Mouse (Mus musculus): Measurements from ENCODE around the gene Acnat1.
"Not testable (repeated sequence)": the region's sequence is repeated elsewhere in the genome, so short reads cannot be mapped to it uniquely, and the experiment has no call there.

Gene Acnat1

DNA sequence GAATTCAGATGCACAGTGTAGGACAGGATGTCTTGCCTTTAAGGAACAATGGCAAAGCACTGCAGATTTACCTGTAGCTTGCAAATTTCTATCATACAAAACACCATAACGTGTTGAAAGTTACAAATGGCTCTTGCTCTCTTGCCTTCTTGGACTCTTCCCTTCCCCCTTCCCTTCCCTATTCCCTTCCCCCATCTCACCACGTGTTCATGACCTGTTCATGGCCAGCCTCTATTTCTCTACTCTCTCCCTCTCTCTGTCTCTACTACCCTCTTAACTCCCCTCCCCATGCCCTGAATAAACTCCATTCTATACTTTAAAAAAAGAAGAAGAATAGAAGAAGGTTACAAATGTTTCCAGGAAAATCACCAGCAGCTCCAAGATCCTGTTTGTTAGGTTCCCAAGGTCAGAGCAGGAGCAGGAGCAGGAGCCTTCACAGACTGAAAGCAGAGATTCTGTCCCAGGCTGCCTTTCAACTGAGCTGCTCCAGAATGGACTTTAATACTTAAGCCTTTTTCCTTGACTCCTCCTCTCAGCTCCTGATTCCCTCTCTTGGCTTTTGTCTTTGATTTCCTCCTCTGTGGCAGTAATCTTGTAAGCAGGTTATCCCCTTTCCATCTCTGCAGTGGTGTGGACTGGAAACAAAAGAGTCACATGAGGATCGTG is at the start of gene Acnat1:
Gene Acnat1 (minus strand): TSS at position 478 of the 666 bp plus-strand sequence.
- no peak for DNase-seq (ENCODE audit: low spot score)

DNA sequence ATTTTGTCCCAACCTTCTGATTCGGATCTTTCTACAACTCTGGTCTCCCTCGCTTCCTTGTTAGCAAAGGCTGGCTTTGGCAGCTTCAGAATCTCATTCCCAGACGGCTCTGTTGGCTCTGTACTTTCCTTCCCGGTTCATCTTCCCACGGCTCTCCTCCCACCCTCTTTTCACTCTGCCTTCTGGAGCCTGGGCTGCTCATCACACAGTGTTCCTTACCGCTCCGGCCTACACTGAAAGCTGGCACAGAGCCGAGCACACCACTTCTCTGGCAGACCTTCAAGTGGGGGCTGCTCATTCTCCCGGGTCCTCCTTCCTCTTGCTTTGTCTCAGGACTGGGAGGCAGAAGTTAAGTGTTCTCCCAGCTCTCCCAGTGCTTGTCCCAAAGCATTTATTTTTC is 48.9 kb upstream of the Acnat1 start:
- peak; percentile 10 for DNase-seq (ENCODE audit: low spot score)

DNA sequence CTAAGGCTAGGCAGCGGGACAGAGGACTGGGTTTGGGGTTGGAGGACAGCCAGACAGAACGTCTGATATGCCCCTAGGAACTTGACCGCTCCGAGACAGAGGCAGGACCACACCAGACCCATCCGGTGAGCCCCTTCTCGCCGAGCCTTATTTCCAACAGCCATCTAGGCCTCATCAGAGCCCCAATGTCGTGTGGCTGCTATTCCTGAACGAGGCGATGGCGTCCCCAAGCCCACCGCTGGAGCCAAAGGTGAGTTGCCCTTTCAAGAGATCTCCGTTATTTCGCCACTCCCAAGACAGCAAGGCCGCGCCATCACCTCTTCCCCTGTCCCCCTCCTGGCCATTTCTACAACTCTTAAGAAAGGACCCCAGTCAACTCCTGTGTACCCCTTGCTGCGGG is 47.6 kb upstream of the Acnat1 start:
- peak; percentile 9 for DNase-seq (ENCODE audit: low spot score)

DNA sequence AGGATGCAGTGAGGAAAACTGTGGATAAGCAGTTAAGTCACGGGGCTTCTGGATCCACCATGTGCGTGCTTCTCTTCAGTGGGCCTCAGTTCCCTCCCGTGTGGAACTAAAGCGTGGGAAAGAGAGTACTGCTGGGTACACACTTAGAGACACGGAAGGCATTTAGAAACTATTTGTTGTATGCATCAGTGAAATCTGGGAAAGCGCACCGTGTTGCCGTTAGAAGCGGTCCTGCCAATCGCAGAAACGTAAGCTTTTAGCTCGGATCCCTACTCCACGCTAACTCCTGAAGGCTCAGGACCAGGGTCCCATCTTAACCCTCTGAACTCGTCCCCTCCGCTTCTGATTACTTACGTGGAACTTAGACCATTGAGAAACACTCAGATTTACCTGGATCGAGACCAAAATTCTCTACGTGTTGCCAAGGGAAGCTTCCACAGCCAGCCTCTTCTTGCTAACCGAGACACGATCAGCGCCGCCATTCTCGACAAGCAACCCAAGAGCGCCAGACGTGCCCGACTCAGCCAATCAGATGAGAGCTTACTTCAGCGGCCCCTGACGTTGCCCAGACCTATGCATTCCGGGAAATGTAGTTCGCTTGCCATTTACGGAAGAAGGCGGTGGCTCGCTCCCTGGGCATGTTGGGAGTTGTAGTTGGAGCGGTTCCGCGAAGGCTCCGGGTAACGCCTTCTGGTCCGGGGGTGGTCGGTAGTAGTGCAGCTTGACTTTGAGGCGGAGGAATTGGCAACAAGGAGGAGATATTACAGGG is 47.0 kb upstream of the Acnat1 start, which contains the start of the genes Mrpl50 and Zfp189:
Gene Mrpl50 (minus strand): TSS at position 522 of the 769 bp plus-strand sequence.
Gene Zfp189 (plus strand): TSS at position 605 of the 769 bp plus-strand sequence.
- DNase-seq (ENCODE audit: low spot score): peak; percentile 96

DNA sequence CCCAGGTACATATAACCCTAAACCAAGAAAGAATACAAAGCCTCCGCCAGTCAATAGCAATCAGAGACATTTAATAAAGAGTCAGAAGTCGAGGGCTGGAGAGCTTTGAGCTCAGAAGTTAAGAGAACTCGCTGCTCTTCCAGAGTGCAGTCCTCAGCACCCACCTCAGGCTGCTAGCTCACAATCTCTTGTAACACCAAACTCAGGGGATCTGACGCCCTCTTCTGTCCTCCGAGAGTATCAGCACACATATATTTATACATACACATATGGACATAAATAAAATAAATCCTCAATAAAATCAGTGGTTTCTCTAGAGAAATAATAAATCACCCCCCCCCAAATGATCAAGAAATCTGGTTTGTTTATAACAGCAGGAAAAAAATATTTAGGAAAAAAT is 45.8 kb upstream of the Acnat1 start:
- DNase-seq (ENCODE audit: low spot score): no peak

DNA sequence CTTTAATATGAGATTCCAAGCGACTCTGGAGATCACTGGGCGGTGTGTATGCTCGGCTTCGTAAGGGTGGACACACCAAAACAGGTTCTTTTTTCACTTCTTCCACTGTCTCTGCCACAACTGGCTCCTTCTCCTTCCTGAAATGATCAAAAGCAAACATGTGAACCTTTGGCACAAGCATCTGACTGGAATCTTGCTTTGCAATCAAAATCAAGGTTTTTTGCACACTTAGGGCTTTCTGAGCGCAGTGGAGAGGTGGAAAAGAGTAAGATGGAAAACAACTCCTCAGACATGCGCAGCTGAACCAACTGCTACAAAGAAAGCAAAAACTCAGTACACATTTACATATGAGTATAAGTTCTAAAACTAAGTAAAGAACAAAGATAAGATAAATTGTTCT is 40.7 kb upstream of the Acnat1 start:
- no peak for DNase-seq (ENCODE audit: low spot score)

DNA sequence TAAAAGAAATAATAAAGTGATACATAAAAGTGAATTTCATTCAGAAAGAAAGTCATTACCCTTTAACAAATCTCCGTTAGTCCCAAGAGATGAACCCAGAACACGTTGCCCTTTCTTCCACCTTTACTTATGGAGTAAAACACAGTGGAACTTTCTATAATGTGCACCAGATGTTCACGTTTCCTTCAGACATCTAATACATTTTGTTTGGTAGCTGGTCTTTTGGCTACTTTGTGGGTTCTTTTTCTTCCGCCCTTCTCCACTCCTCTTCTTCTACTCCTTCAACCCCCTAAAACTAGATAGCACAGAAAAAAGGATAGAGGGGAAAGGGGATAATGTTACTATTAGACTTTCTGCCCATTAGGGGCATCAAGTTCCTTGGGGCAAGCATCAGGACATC is 38.9 kb upstream of the Acnat1 start:
- no peak for DNase-seq (ENCODE audit: low spot score)

DNA sequence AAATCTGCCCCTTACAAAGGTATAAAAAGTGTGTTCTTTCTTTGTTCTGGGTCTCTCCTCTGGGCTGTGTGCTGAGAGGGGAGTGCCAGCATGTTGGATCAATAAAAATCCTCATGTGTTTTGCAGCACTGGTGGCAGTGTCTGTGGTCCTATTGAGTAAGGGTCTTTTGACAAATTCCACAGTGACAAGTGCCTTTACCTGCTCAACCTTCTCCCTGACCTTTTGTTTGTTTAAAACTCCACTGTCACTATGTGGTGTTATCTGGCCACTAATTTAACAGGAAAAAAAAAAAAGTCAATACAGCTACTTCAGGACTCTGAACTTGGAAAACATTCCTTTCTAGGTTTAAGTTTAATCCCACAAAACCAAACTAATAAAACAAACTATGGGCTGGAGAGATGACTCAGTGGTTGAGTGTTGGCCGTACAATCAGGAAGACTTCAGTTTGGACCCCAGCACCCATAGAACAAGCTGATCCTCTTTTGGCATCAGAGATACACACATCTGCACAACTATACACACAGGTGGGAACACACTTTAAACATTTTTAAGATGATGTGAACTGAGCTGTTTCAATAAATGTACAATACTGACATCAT is 36.6 kb upstream of the Acnat1 start:
- DNase-seq (ENCODE audit: low spot score): not testable (repeated sequence)

DNA sequence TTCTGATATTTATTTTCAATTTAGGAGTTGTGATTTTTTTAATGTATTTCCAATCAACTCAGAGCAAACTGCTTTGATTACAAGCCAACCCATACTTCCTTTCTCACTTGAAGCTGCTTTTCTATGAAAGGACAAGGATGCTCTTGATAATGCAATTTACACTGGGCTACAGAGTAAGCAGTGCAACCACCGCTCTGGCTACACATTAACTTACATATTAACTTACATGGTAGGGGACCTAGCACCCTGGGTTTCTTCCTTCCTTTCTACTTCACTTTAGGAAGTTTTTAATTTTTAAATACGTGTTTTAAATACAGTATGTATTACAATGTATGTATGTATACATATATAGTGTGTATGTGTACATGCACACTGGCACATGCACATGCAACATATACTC is 35.5 kb upstream of the Acnat1 start:
- no peak for DNase-seq (ENCODE audit: low spot score)

DNA sequence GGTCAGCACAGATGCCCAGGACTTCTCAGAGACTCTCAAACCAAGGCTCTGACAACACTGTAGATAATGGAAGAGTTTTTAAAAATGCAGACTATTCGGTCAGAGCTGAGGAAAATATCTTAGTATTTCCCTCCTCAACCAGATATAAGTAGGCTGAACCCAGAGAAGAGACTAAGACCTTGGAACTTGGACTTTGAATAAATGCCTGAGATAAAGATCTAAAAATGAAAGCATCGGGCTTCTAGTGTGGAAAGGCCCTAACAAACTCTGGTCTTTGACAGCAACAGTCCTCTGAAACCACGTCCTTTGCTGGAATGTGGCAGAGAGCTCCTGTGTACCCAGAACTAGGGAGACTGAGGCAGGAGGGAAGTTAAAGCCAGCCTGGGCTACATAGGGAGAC is 32.7 kb upstream of the Acnat1 start, which contains the start of gene Baat:
Gene Baat (minus strand): TSS at position 172 of the 400 bp plus-strand sequence.
- DNase-seq (ENCODE audit: low spot score): no peak

DNA sequence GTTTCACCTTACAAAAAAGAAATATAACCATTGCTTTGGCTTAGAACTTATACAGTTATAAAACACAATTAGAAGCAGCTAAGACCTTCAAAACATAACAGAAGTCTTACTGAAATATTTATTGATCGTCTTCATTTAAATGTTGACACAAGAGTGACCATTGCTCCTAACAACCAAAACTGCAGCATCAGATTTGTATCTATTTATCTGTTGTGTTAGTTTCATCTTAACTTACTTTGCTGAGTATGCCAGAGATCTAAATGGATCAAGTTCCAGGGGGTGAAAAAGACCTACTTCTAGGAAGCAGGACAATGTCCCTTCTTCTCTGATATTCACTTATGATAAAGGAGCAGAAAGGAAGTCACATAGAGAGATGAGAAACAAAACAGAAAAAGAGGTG is 29.9 kb upstream of the Acnat1 start:
- DNase-seq (ENCODE audit: low spot score): no peak

DNA sequence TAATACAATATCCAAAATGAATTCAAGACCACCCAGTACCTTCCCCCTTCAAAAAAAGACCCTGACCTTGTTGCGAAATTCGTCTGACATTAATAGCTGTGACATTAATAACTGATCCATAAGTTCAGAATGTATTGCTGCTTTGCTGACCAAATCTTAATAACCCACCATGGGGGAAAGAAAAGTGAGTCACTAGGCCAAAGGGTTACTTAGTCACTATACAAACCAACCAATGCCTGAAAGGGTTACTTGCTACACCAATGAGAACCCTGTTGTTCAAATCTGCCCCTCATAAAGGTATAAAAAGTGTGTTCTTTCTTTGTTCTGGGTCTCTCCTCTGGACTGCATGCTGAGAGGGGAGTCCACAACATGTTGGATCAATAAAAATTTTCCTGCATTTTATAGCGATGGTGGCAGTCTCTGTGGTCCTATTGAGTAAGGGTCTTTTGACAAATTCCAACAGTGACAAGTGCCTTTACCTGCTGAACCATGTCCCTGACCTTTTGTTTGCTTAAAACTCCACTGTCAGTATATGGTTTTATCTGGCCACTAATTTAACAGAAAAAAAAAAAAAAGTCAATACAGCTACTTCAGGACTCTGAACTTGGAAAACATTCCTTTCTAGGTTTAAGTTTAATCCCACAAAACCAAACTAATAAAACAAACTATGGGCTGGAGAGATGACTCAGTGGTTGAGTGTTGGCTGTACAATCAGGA is 12.4 kb upstream of the Acnat1 start:
- not testable (repeated sequence) for DNase-seq (ENCODE audit: low spot score)

DNA sequence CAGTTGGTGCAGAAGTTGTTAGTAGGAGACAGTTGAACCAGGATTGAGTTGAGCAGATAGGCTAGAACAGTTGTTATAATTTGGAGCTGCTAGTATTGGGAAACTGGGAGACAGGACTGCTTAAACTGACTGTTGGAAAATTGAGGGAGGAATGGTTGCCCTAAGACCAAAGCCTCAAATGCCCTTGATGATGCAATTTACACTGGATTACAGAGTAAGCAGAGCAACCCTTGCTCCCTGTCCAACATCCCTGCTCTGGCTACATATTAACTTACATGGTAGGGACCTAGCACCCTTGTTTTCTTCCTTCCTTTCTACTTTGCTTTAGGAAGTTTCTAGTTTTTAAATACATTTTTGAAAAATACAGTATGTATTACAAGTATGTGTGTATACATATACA is 11.7 kb upstream of the Acnat1 start:
- no peak for DNase-seq (ENCODE audit: low spot score)

DNA sequence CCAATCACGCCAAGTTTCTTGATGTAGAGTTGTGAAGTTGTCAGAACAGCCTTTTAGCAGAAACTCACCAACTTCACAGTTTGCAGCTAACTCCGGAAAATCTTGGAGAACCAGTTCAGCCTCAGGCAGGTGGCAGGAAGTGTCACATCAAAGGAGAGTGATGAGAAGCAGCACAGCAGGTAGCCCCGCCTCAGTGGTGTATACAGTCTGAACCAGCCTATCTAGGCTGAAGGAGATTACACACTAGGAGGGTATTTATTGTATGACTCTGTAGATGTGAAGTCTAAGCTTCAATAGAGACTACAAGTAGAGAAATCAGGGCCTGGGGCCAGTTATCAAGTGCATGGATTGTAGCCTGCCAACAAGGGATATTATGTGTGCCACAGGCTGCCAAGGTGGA is 7.2 kb upstream of the Acnat1 start:
- DNase-seq (ENCODE audit: low spot score): no peak

DNA sequence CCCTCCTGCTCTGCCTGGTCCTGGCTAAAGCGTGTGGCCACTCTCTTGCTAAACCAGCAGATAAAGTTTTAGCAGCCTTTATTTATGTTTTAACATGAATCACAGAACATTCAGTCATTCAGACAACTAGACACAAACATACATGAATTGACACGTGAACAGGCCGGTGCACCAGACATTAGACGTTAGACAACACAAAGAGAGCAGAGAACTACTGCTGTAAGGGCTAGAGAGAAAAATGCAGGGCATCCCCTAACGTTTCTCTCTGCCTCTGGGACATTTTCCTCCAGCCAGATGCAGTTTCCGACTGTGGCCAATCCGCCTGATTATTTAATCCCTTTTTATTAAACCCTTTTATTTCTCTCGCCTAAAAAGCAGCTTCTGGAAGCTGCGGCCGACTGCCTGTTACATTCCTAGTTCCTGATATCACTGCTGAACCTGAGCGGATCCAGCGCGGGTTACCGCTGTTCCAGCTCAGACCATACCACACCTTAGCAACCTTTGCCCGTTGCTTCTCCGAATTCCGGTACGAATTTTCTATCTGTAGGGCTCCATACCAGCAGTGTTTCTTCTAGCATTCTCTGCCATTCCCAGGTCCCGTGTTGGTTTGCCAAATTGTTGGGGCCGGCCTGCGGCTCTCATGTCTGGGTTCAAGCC is 6.5 kb upstream of the Acnat1 start:
- DNase-seq (ENCODE audit: low spot score): no peak

DNA sequence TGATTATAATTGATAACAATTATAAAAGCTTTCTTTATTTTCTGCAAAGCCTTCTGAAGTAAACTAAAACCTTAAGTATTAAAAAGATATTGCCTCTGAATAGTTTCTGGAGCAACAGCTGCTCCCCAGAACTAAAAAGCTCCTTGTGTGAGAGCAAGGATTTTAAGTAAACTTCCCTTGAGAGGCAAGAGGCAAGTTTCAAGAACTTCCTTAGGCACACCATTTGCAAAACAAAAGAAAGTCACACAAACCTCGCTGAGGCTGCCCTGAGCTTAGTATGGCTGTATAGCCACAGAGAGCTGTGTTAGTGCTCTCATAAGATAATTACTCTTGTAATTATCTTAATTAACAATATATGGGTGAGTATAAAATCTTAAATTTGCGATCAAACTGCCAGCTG is 5.3 kb upstream of the Acnat1 start:
- not testable (repeated sequence) for DNase-seq (ENCODE audit: low spot score)

DNA sequence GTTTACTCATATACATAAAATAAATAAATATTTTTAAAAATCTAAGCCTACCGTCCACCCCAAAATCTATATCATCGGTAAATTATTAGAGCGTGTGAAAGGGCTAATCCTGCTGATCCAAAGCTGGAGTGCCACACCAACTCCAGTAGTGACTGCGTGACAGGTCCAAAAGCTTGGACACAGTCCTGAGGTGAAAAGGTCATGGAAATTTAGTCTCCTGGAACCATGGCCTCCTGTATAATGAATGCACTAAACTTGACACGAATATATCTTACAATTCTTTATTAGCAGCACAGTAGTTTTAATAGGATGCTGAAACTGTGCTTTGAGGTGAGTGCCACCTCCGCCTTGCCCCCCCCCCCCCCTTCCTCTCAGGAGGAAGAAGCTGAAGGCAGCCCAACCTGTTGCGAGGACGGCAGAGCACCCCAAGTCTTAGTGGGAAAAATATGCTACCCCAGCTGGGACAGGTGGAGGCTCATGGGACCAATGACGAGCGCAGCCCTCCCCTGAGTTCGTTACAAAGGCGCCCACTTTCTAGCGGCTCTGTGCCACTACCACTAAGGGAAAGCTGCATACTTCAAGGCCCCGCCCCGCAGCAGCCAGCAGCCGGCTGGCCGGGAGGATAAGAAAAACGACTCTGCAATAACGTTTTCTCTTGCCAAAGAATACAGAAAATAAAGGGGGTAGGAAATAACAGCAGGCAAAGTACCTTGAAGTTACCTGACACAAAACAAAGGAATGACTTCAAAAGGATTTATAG is 4.6 kb upstream of the Acnat1 start:
- no peak for DNase-seq (ENCODE audit: low spot score)

DNA sequence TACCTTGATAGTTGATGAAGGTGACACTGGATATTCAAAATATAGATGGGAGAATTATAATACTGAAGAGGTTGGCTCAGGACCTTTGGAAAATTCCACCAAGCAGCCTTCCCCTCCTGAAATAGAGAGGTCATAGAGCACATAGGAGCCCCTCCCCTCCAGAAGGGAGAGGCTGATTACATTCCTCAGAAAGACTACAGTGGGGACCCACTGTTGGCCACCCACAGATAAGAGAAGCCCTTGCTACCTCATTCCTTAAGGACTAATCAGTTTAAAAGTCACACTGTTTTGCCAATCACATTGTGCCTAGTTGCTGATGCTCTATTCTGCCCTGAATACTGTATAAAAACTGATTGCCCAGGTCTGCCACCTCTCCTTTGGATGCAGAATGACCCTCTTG is 871 bp upstream of the Acnat1 start:
- no peak for DNase-seq (ENCODE audit: low spot score)

DNA sequence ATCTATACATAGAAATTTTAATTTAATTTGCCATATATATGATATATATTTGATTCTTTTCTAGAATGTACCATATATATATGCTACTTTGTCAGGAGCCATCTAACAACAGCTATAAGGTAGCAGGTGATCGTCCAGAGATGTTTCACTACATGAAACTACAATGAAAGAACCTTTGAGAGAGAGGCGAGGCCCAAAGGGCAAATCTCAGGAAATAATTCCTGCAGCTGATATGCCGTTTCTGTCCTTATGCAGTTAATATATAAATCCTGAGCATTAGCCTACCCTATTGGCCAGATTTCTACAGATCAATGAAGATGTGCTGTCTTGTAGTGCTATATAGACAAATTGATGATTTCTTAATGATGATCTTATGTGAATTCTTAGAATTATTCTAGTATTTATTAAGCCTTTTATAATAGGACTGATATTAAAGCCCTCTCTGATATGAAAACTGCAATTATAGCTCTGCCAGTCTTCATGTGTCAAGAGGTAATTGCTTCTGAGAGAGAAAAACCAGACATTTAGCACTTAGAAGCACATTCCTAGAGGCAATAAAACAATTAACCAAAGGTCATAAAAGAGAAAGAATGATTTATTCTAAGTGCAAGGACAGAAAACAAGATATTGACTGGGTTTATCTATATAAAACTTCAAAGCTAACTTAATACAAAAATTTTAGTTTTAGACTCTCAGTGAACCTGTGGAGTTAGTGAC is 4.1 kb downstream of the Acnat1 start:
- DNase-seq (ENCODE audit: low spot score): no peak

DNA sequence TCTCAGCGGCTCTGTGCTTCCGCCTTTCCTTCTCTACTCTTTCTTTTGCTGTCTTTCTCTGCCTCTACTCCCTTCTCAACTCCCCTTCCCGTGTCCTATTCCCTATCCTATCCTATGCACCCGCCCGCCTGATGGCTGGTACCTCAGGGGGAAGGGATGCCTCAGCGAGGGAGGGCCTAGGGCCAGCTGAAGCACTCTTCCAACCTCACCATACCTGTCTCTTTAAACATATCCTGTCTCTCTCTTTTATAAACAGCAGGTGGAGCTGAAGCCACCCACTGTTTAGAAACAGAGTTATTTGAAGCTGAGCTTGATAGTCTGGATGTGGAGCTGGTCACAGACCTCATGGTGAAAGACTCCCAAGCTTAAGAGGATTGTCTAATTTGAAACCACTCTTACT is 6.4 kb downstream of the Acnat1 start:
- no peak for DNase-seq (ENCODE audit: low spot score)
